ENCODE assay signal across 17 mouse cellular contexts in genomic region chr4:129018788-129019435, GRCm38 (mm10). TPM values are rescaled to one million over a fixed set of nuclear protein-coding genes. Genes with fewer than 3 reads are reported as not detected.
DNase-seq lines count a peak whose midpoint lies in the region; ATAC-seq and TF ChIP-seq lines count a peak whose summit lies in the region.
"Had no signal": no experiment of that assay in that cellular context is flagged by ENCODE, and none has a peak within 500 bp of the region (broad histone marks: within the 10 kb centered on the region; RNA-seq: fewer than 3 reads in every experiment).

No protein-coding gene starts in this region.

- H3K4me1 ChIP-seq in spleen, adult 2 months (ENCODE audit: control insufficient read depth, insufficient read depth, insufficient read length), result peaks cover 17% of the 10 kb centered on the region; the same call in 1 of the 2 replicates

- intact Hi-C loops in left cerebral cortex, postnatal 36 days (cut with DNase I), result loop anchor here (5.0 kb wide), 1 partner anchor 47 kb away; no protein-coding TSS in a partner anchor

- WGBS in spleen, adult 2 months, result 47% methylated on average over 9 of the region's 9 CpGs

- DNase-seq in spleen, adult 2 months (ENCODE audit: low read depth in 1 of 2, low spot score in 2 of 2), result no peak
- no peak for DNase-seq in spleen, postnatal 10 days (ENCODE audit: low spot score in 2 of 2)
- DNase-seq in urinary bladder, postnatal 25 days (ENCODE audit: low spot score), result no peak
- no peak for DNase-seq in left cerebral cortex, postnatal 36 days (ENCODE audit: low spot score in 2 of 2)
- DNase-seq in thymus, postnatal 0 days (ENCODE audit: low spot score), result no peak
- DNase-seq: adrenal gland, adult 8-10 months; adrenal gland, postnatal 25 days; gastrocnemius, postnatal 36 days; heart, adult 11 months had no signal

- H3K27me3 ChIP-seq in spleen, adult 2 months (ENCODE audit: control insufficient read depth, insufficient read depth, low read length), result no peaks in the 10 kb centered on the region
- H3K27me3 ChIP-seq: embryonic facial prominence, embryonic 13.5 days; forebrain, embryonic 15.5 days; hindbrain, embryonic 15.5 days had no signal

- H3K36me3 ChIP-seq in spleen, adult 2 months (ENCODE audit: control insufficient read depth, insufficient read depth, low read length), result no peaks in the 10 kb centered on the region
- H3K36me3 ChIP-seq: embryonic facial prominence, embryonic 13.5 days; forebrain, embryonic 12.5 days; forebrain, embryonic 15.5 days; hindbrain, embryonic 12.5 days; hindbrain, embryonic 15.5 days had no signal

- peak overlapping the region; percentile 63 for H3K27ac ChIP-seq in spleen, adult 2 months (ENCODE audit: insufficient read depth, low read length)
- H3K27ac ChIP-seq: embryonic facial prominence, embryonic 13.5 days; forebrain, embryonic 12.5 days; hindbrain, embryonic 12.5 days had no signal

- no peak for TF ChIP-seq POLR2A in spleen, adult 2 months (IDR thresholded peaks at IDR 0.05; ENCODE audit: low read depth, low read length)

- peak; percentile 54 for ATAC-seq in granulocyte monocyte progenitor cell, adult 5-6 weeks (replicated peaks; ENCODE audit: poor library complexity, severe bottlenecking)
- ATAC-seq in megakaryocyte progenitor cell, adult 5-6 weeks (replicated peaks; ENCODE audit: poor library complexity), result 0 out of 2 replicates have a peak, but pooled peaks have one; percentile 26
- ATAC-seq: forebrain, embryonic 15.5 days had no signal

- no peak for TF ChIP-seq CTCF in spleen, adult 2 months (IDR thresholded peaks at IDR 0.05; ENCODE audit: extremely low read depth, insufficient read depth, insufficient read length, insufficient replicate concordance)

- H3K4me3 ChIP-seq in spleen, adult 2 months (ENCODE audit: extremely low read depth, insufficient read depth, insufficient read length), result no peak overlapping the region
- H3K4me3 ChIP-seq: embryonic facial prominence, embryonic 13.5 days; erythroblast, embryonic 14.5 days; forebrain, embryonic 12.5 days; forebrain, embryonic 15.5 days; hindbrain, embryonic 12.5 days; hindbrain, embryonic 15.5 days had no signal

RNA-seq across cellular contexts. Expression of gene Ak2, which starts 27.2 kb away (rescaled TPM):
- 32.0 and 32.2 TPM in 2 replicates for polyA plus RNA-seq in spleen, adult 2 months (2012; rRNA removed)
- 166 and 176 TPM in 2 replicates for total RNA-seq in granulocyte monocyte progenitor cell, adult 5-6 weeks (2014; fragmentation: Nextera tagmentation)
- 169 and 186 TPM in 2 replicates for total RNA-seq in granulocyte monocyte progenitor cell, adult 5-6 weeks (2017)
- 97.7 and 107 TPM in 2 replicates for total RNA-seq in megakaryocyte progenitor cell, adult 5-6 weeks (2015)
- 165 and 176 TPM in 2 replicates for total RNA-seq in megakaryocyte progenitor cell, adult 5-6 weeks (2017)
- 10 to 100 TPM; 22.5 to 24.7 TPM for total RNA-seq in left cerebral cortex, postnatal 36 days (2021)
- polyA plus RNA-seq in thymus, postnatal 0 days (2015; fragmentation: Nextera tagmentation; extraction: Ambion mirVana), result 208 and 209 TPM in 2 replicates

RNA-seq across cellular contexts. Expression of gene Rnf19b, which starts 39.2 kb away (rescaled TPM):
- 109 and 136 TPM in 2 replicates for polyA plus RNA-seq in spleen, adult 2 months (2012; rRNA removed)
- total RNA-seq in granulocyte monocyte progenitor cell, adult 5-6 weeks (2014; fragmentation: Nextera tagmentation), result 30.6 and 31.7 TPM in 2 replicates
- 54.3 and 75.1 TPM in 2 replicates for total RNA-seq in granulocyte monocyte progenitor cell, adult 5-6 weeks (2017)
- 24.5 and 29.0 TPM in 2 replicates for total RNA-seq in megakaryocyte progenitor cell, adult 5-6 weeks (2015)
- 44.3 and 49.5 TPM in 2 replicates for total RNA-seq in megakaryocyte progenitor cell, adult 5-6 weeks (2017)
- total RNA-seq in left cerebral cortex, postnatal 36 days (2021), result 10 to 100 TPM; 48.7 to 58.2 TPM
- polyA plus RNA-seq in thymus, postnatal 0 days (2015; fragmentation: Nextera tagmentation; extraction: Ambion mirVana), result 9.4 and 11.0 TPM in 2 replicates

RNA-seq across cellular contexts. Expression of gene Azin2, which starts 56.7 kb away (rescaled TPM):
- 5.3 and 6.4 TPM in 2 replicates for polyA plus RNA-seq in spleen, adult 2 months (2012; rRNA removed)
- total RNA-seq in granulocyte monocyte progenitor cell, adult 5-6 weeks (2014; fragmentation: Nextera tagmentation), result 3.3 and 9.7 TPM in 2 replicates
- total RNA-seq in granulocyte monocyte progenitor cell, adult 5-6 weeks (2017), result 0.21 and 0.95 TPM in 2 replicates
- total RNA-seq in megakaryocyte progenitor cell, adult 5-6 weeks (2015), result 0.91 and 1.7 TPM in 2 replicates
- total RNA-seq in megakaryocyte progenitor cell, adult 5-6 weeks (2017), result 2.1 and 2.2 TPM in 2 replicates
- total RNA-seq in left cerebral cortex, postnatal 36 days (2021), result 10 to 100 TPM; 53.8 to 56.6 TPM
- polyA plus RNA-seq in thymus, postnatal 0 days (2015; fragmentation: Nextera tagmentation; extraction: Ambion mirVana), result 7.1 and 9.2 TPM in 2 replicates
- polyA plus RNA-seq: erythroblast, embryonic 14.5 days had no signal

Comparison
In these comparisons a context has a peak if more than half of its experiments do, and no peak if none do; other contexts are left out.
1. RNA of gene Azin2, which starts 56.7 kb away (total RNA-seq): 53.8 to 56.6 TPM in left cerebral cortex, postnatal 36 days; 0.21 to 9.7 TPM in granulocyte monocyte progenitor cell, adult 5-6 weeks and 0.91 to 2.2 TPM in megakaryocyte progenitor cell, adult 5-6 weeks; every median in the first group is over 4 times any median in the second.